Mouse (Mus musculus): ENCODE results near the gene Coa6. TPM values are rescaled to one million over a fixed set of nuclear protein-coding genes. Genes with fewer than 3 reads are reported as not detected.

The Coa6 gene
- polyA plus RNA-seq, 1 experiment from 2014 or later = 50.1 TPM

- no peak overlapping the region for H3K4me2 ChIP-seq
- H3K9me3 ChIP-seq (ENCODE audit: control insufficient read depth, low read length) = no peaks in the 10 kb centered on the region
- H3K27me3 ChIP-seq (ENCODE audit: control insufficient read depth, insufficient read depth, low read length) = no peaks in the 10 kb centered on the region
- WGBS = 75% methylated on average over 2 of the region's 2 CpGs
- no peak overlapping the region for H3K27ac ChIP-seq (ENCODE audit: low read depth, low read length)
- DNase-seq (ENCODE audit: low spot score, missing footprints) (no peak), ATAC-seq (ENCODE audit: low FRiP score) (no peak)
- H3K4me1 ChIP-seq (ENCODE audit: control insufficient read depth, insufficient read depth, low read length) = no peaks in the 10 kb centered on the region
- no peak overlapping the region for H3K9ac ChIP-seq (ENCODE audit: low read length)
- peaks cover 2% of the 10 kb centered on the region; the same call in 1 of the 2 replicates for H3K36me3 ChIP-seq (ENCODE audit: control insufficient read depth, insufficient read depth, low read length)
- no peak overlapping the region for H3K4me3 ChIP-seq (ENCODE audit: low read depth, low read length)
Observed at GRCm38 (mm10) chr8:126438937-126439336, 16.6 kb downstream of the Coa6 start.

- no peak overlapping the region for H3K4me3 ChIP-seq (ENCODE audit: low read depth, low read length)
- WGBS = 91% methylated on average over 8 of the region's 8 CpGs
- ATAC-seq (ENCODE audit: low FRiP score) = no peak
Observed at GRCm38 (mm10) chr8:126451158-126451557, 28.8 kb downstream of the Coa6 start.

GRCm38 (mm10) chr8:126455383-126455782 is 33.1 kb downstream of the Coa6 start:
- 75% methylated on average over 7 of the region's 7 CpGs for WGBS
- no peak overlapping the region for H3K9ac ChIP-seq (ENCODE audit: low read length)
- H3K27me3 ChIP-seq (ENCODE audit: control insufficient read depth, insufficient read depth, low read length) = no peaks in the 10 kb centered on the region
- no peaks in the 10 kb centered on the region for H3K4me1 ChIP-seq (ENCODE audit: control insufficient read depth, insufficient read depth, low read length)
- no peak for DNase-seq (ENCODE audit: low spot score, missing footprints)
- ATAC-seq (ENCODE audit: low FRiP score) = peak; percentile 78
- no peak overlapping the region for H3K4me2 ChIP-seq
- H3K27ac ChIP-seq (ENCODE audit: low read depth, low read length) = no peak overlapping the region
- H3K9me3 ChIP-seq (ENCODE audit: control insufficient read depth, low read length) = no peaks in the 10 kb centered on the region
- H3K4me3 ChIP-seq (ENCODE audit: low read depth, low read length) = no peak overlapping the region
- peaks cover 8% of the 10 kb centered on the region; the same call in 1 of the 2 replicates for H3K36me3 ChIP-seq (ENCODE audit: control insufficient read depth, insufficient read depth, low read length)

More at GRCm38 (mm10) chr8:126451158-126451557, 28.8 kb downstream of the Coa6 start:
- Histone ChIP-seq H3K36me3 (ENCODE audit: control insufficient read depth, insufficient read depth, low read length) (peaks cover 15% of the 10 kb centered on the region; the same call in 1 of the 2 replicates), H3K4me2 (no peak overlapping the region), H3K9ac (ENCODE audit: low read length) (no peak overlapping the region), H3K27me3 (ENCODE audit: control insufficient read depth, insufficient read depth, low read length) (no peaks in the 10 kb centered on the region), H3K9me3 (ENCODE audit: control insufficient read depth, low read length) (no peaks in the 10 kb centered on the region), H3K27ac (ENCODE audit: low read depth, low read length) (no peak overlapping the region), H3K4me1 (ENCODE audit: control insufficient read depth, insufficient read depth, low read length) (no peaks in the 10 kb centered on the region)
- no peak for DNase-seq (ENCODE audit: low spot score, missing footprints)

DNA sequence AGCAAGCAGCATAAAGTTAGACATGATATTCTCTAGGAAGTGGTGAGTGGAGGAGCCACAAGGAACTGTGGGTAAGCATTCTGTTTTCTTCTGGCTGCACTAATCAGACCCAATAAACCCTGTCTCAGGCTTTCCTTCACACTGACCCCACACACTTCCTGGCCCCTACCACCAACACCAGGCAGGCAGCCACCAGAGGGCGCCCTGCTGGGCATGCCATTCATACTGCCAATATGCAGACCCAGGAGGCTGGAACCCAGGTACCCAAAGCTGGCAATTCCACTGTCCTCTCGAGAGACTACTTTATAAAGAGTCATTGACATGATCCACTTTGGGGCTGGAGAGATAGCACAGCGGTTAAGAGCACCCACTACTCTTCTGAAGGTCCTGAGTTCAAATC is 38.0 kb downstream of the Coa6 start:
- ATAC-seq (ENCODE audit: low FRiP score) = no peak
- Histone ChIP-seq H3K4me3 (ENCODE audit: low read depth, low read length) (no peak overlapping the region), H3K27ac (ENCODE audit: low read depth, low read length) (no peak overlapping the region), H3K9ac (ENCODE audit: low read length) (no peak overlapping the region), H3K27me3 (ENCODE audit: control insufficient read depth, insufficient read depth, low read length) (no peaks in the 10 kb centered on the region), H3K9me3 (ENCODE audit: control insufficient read depth, low read length) (no peaks in the 10 kb centered on the region), H3K4me1 (ENCODE audit: control insufficient read depth, insufficient read depth, low read length) (no peaks in the 10 kb centered on the region), H3K4me2 (no peak overlapping the region), H3K36me3 (ENCODE audit: control insufficient read depth, insufficient read depth, low read length) (no peaks in the 10 kb centered on the region)
- 53% methylated on average over 3 of the region's 3 CpGs for whole genome bisulfite sequencing
- peak; percentile 89 for DNase-seq (ENCODE audit: low spot score, missing footprints)

GRCm38 (mm10) chr8:126461735-126462134 is 39.4 kb downstream of the Coa6 start:
- Histone ChIP-seq H3K4me3 (ENCODE audit: low read depth, low read length) (no peak overlapping the region), H3K36me3 (ENCODE audit: control insufficient read depth, insufficient read depth, low read length) (peaks cover 4% of the 10 kb centered on the region; the same call in 1 of the 2 replicates), H3K4me1 (ENCODE audit: control insufficient read depth, insufficient read depth, low read length) (no peaks in the 10 kb centered on the region), H3K9me3 (ENCODE audit: control insufficient read depth, low read length) (no peaks in the 10 kb centered on the region), H3K27ac (ENCODE audit: low read depth, low read length) (no peak overlapping the region), H3K9ac (ENCODE audit: low read length) (no peak overlapping the region), H3K27me3 (ENCODE audit: control insufficient read depth, insufficient read depth, low read length) (no peaks in the 10 kb centered on the region), H3K4me2 (no peak overlapping the region)
- ATAC-seq (ENCODE audit: low FRiP score) (no peak), DNase-seq (ENCODE audit: low spot score, missing footprints) (no peak)
- WGBS = 86% methylated on average over 7 of the region's 7 CpGs

GRCm38 (mm10) chr8:126464071-126464470 is 41.8 kb downstream of the Coa6 start:
- Histone ChIP-seq H3K36me3 (ENCODE audit: control insufficient read depth, insufficient read depth, low read length) (peaks cover 4% of the 10 kb centered on the region; the same call in 1 of the 2 replicates), H3K4me2 (no peak overlapping the region), H3K9me3 (ENCODE audit: control insufficient read depth, low read length) (no peaks in the 10 kb centered on the region), H3K27ac (ENCODE audit: low read depth, low read length) (no peak overlapping the region), H3K27me3 (ENCODE audit: control insufficient read depth, insufficient read depth, low read length) (no peaks in the 10 kb centered on the region), H3K4me3 (ENCODE audit: low read depth, low read length) (no peak overlapping the region), H3K4me1 (ENCODE audit: control insufficient read depth, insufficient read depth, low read length) (no peaks in the 10 kb centered on the region), H3K9ac (ENCODE audit: low read length) (no peak overlapping the region)
- 83% methylated on average over 7 of the region's 7 CpGs for WGBS
- no peak for DNase-seq (ENCODE audit: low spot score, missing footprints)
- no peak for ATAC-seq (ENCODE audit: low FRiP score)

DNA sequence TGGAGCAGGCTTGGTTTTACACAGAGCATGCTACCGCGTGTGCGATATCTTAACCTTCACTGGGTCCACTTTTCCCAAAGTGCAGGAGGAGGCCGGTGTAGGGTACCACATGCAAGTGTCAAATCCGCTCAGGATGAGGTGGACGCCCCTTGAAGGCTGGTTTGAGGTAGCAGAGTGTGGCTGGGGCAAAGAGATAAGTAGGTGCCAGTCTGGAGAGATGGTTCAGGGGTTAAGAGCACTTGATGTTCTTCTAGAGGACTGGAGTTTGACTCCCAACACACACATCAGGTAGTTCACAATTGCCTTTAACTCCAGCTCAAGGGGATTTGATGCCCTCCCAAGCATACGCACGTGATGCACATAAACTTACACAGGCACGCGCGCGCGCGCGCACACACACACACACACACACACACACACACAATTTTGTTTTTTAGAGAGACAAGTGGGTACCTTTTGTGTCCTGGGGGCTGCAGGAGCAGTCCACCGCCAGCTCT is 51.5 kb downstream of the Coa6 start:
- ATAC-seq (ENCODE audit: low FRiP score) = no peak
- H3K4me2 ChIP-seq = peak overlapping the region; percentile 86
- peak overlapping the region; percentile 76 for H3K4me3 ChIP-seq (ENCODE audit: low read depth, low read length)
- WGBS = 13% methylated on average over 16 of the region's 16 CpGs
- H3K4me1 ChIP-seq (ENCODE audit: control insufficient read depth, insufficient read depth, low read length) = peaks cover 4% of the 10 kb centered on the region
- H3K9me3 ChIP-seq (ENCODE audit: control insufficient read depth, low read length) = no peaks in the 10 kb centered on the region
- H3K9ac ChIP-seq (ENCODE audit: low read length) = peak overlapping the region; percentile 78
- no peak for DNase-seq (ENCODE audit: low spot score, missing footprints)
- H3K27me3 ChIP-seq (ENCODE audit: control insufficient read depth, insufficient read depth, low read length) = no peaks in the 10 kb centered on the region; the same call in 1 of the 2 replicates
- 0 out of 2 replicates have a peak, but pooled peaks cover 2% of the 10 kb centered on the region for H3K36me3 ChIP-seq (ENCODE audit: control insufficient read depth, insufficient read depth, low read length)
- H3K27ac ChIP-seq (ENCODE audit: low read depth, low read length) = no peak overlapping the region

DNA sequence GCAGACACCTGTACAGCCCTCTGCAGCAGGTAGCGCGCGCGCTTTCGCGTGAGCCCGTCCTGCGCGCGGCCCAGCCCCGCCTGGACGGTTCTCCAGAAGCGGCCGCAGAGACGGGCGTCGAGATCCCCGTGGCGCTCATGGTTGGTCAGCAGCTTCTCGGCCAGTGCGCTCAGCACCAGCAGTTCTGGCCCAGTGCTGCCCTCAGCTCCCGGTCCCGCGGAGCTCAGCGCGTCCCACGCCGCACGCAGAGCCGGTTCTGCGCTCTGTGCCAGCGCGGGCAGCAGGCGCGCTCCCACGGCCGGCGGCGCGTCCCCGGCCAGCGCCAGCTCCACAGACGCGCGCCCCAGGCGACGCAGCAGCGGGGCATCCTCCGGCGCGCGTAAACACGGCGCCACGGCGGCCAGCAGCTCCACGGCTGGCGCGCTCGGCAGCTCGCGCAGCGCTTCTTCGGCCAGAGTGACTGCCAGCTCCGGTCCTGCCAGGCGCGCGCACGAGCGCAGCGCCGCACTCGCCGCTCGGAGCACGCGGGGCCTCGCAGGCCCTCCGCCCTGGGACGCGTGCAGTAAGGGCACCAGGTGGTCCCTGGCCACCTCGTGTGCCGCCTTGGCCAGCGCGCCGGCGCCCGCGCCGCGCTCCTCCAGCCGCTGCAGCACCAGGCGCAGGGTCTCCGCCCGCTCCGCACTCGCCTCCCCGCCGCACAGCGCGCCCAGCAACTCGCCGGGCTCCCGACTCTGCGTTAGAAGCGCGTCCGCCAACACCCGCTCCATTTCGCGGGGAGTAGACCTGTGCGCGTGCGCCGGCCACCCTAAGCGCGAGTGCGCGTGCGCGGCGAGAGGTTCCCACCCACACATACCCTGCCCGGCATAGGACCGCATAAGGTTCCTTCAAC is 52.2 kb downstream of the Coa6 start, which contains the start of gene Tarbp1:
TSS of gene Tarbp1 (minus strand) at position 767 of the 889 bp plus-strand sequence.
- 0 out of 2 replicates have a peak, but pooled peaks cover 2% of the 10 kb centered on the region for H3K36me3 ChIP-seq (ENCODE audit: control insufficient read depth, insufficient read depth, low read length)
- peak within 1 kb of the TSS; percentile 86 for H3K4me2 ChIP-seq
- under 1% methylated on average over 119 of the region's 124 CpGs for WGBS
- H3K27me3 ChIP-seq (ENCODE audit: control insufficient read depth, insufficient read depth, low read length) = no peaks in the 10 kb centered on the region; the same call in 1 of the 2 replicates
- no peaks in the 10 kb centered on the region for H3K9me3 ChIP-seq (ENCODE audit: control insufficient read depth, low read length)
- H3K9ac ChIP-seq (ENCODE audit: low read length) = peak within 1 kb of the TSS; percentile 78
- ATAC-seq (ENCODE audit: low FRiP score) (peak; percentile 93), DNase-seq (ENCODE audit: low spot score, missing footprints) (peak; percentile 99)
- H3K4me3 ChIP-seq (ENCODE audit: low read depth, low read length) = peak within 1 kb of the TSS; percentile 76
- H3K4me1 ChIP-seq (ENCODE audit: control insufficient read depth, insufficient read depth, low read length) = peaks cover 4% of the 10 kb centered on the region
- peak within 1 kb of the TSS; percentile 58 for H3K27ac ChIP-seq (ENCODE audit: low read depth, low read length)

Data from midbrain, embryonic 11.5 days (tissue).